Mouse (Mus musculus) midbrain, embryonic 10.5 days (tissue): ENCODE measurements around the gene Dgat2. TPM values are rescaled to one million over a fixed set of nuclear protein-coding genes. Genes with fewer than 3 reads are reported as not detected.
A peak's percentile ranks its signal among the peaks of the same experiment; 100 is the strongest.

Experiments
- DNase-seq: peaks from one replicate; pipeline ENCODE4 v3.0.0-alpha.2; 2017; ENCODE audit warnings: low spot score
- H3K27ac ChIP-seq: fragments of 300-500 bp; sonication (generic); replicated peaks from 2 replicates; pipeline ENCODE4 v1.5.1; 2016; ENCODE audit warnings: mild to moderate bottlenecking
- H3K27me3 ChIP-seq: fragments of 300-500 bp; sonication (generic); 2 replicates; pipeline ENCODE4 v1.6.1; 2016; ENCODE audit warnings: low read depth, mild to moderate bottlenecking; ENCODE audit not compliant: poor library complexity, severe bottlenecking
- H3K36me3 ChIP-seq: fragments of 300-500 bp; sonication (generic); 2 replicates; pipeline ENCODE4 v1.6.1; 2016; ENCODE audit warnings: mild to moderate bottlenecking, moderate library complexity
- H3K4me1 ChIP-seq: fragments of 300-500 bp; sonication (generic); 2 replicates; pipeline ENCODE4 v1.6.1; 2016
- H3K4me3 ChIP-seq: fragments of 300-500 bp; sonication (generic); 2 replicates; pipeline ENCODE4 v1.5.1; 2016; ENCODE audit warnings: mild to moderate bottlenecking, moderate library complexity
- H3K9me3 ChIP-seq: fragments of 300-500 bp; sonication (generic); replicated peaks from 2 replicates; pipeline ENCODE4 v1.6.1; 2016; ENCODE audit warnings: mild to moderate bottlenecking
- WGBS: fragments of 180-500 bp; shearing (Covaris S2); methylation state at CpG from one replicate; pipeline ENCODE4 v1.1.7; 2016; 5-methylcytosine and 5-hydroxymethylcytosine counted together
- polyA plus RNA-seq: library from polyadenylated mRNA; unstranded; fragments of >200 nt; fragmentation: Nextera tagmentation; extraction: Ambion mirVana; gene quantifications from 2 replicates; pipeline ENCODE4 v1.2.1, GENCODE M21; 2016

Gene Dgat2
- polyA plus RNA-seq, 1 experiment from 2014 or later: 13.6 TPM

- Histone ChIP-seq H3K27me3 (no peaks in the 10 kb centered on the region), H3K9me3 (no peaks in the 10 kb centered on the region), H3K27ac (peak overlapping the region; percentile 13; the same call in 1 of the 2 replicates), H3K36me3 (no peaks in the 10 kb centered on the region), H3K4me1 (peaks cover 15% of the 10 kb centered on the region), H3K4me3 (no peak overlapping the region)
- 89% methylated on average over 10 of the region's 10 CpGs for WGBS
- no peak for DNase-seq
Observed at GRCm38 (mm10) chr7:99214621-99215185, 32.2 kb upstream of the Dgat2 start.

GRCm38 (mm10) chr7:99213686-99214085 is 31.2 kb upstream of the Dgat2 start:
- Histone ChIP-seq H3K4me1 (peaks cover 12% of the 10 kb centered on the region), H3K4me3 (no peak overlapping the region), H3K27ac (no peak overlapping the region), H3K36me3 (no peaks in the 10 kb centered on the region), H3K9me3 (no peaks in the 10 kb centered on the region), H3K27me3 (no peaks in the 10 kb centered on the region)
- no peak for DNase-seq
- 76% methylated on average over 2 of the region's 2 CpGs for WGBS

- H3K27me3 ChIP-seq: no peaks in the 10 kb centered on the region
- 96% methylated on average over 1 of the region's 1 CpGs for WGBS
- DNase-seq: no peak
- peaks cover 12% of the 10 kb centered on the region for H3K4me1 ChIP-seq
- no peaks in the 10 kb centered on the region for H3K9me3 ChIP-seq
- no peak overlapping the region for H3K27ac ChIP-seq
- H3K36me3 ChIP-seq: no peaks in the 10 kb centered on the region
- no peak overlapping the region for H3K4me3 ChIP-seq
Observed at GRCm38 (mm10) chr7:99213056-99213455, 30.5 kb upstream of the Dgat2 start.

GRCm38 (mm10) chr7:99208704-99209103 is 26.2 kb upstream of the Dgat2 start:
- WGBS: 94% methylated on average over 4 of the region's 4 CpGs
- Histone ChIP-seq H3K9me3 (no peaks in the 10 kb centered on the region), H3K27me3 (no peaks in the 10 kb centered on the region), H3K36me3 (no peaks in the 10 kb centered on the region), H3K4me3 (no peak overlapping the region), H3K27ac (no peak overlapping the region), H3K4me1 (no peaks in the 10 kb centered on the region)
- no peak for DNase-seq

GRCm38 (mm10) chr7:99206364-99206763 is 23.8 kb upstream of the Dgat2 start:
- WGBS: 91% methylated on average over 7 of the region's 7 CpGs
- H3K27ac ChIP-seq: no peak overlapping the region
- DNase-seq: no peak
- no peaks in the 10 kb centered on the region for H3K9me3 ChIP-seq
- no peaks in the 10 kb centered on the region for H3K4me1 ChIP-seq
- no peaks in the 10 kb centered on the region for H3K27me3 ChIP-seq
- H3K4me3 ChIP-seq: no peak overlapping the region
- H3K36me3 ChIP-seq: no peaks in the 10 kb centered on the region

GRCm38 (mm10) chr7:99202163-99202562 is 19.6 kb upstream of the Dgat2 start:
- Histone ChIP-seq H3K36me3 (no peaks in the 10 kb centered on the region), H3K9me3 (no peaks in the 10 kb centered on the region), H3K27ac (no peak overlapping the region), H3K27me3 (no peaks in the 10 kb centered on the region), H3K4me1 (peaks cover 8% of the 10 kb centered on the region; the same call in 1 of the 2 replicates), H3K4me3 (no peak overlapping the region)
- 87% methylated on average over 7 of the region's 7 CpGs for WGBS
- no peak for DNase-seq

GRCm38 (mm10) chr7:99200290-99200689 is 17.8 kb upstream of the Dgat2 start:
- no peaks in the 10 kb centered on the region for H3K27me3 ChIP-seq
- no peak overlapping the region for H3K4me3 ChIP-seq
- H3K4me1 ChIP-seq: peaks cover 8% of the 10 kb centered on the region; the same call in 1 of the 2 replicates
- DNase-seq: no peak
- WGBS: 55% methylated on average over 4 of the region's 4 CpGs
- H3K27ac ChIP-seq: no peak overlapping the region
- H3K9me3 ChIP-seq: no peaks in the 10 kb centered on the region
- no peaks in the 10 kb centered on the region for H3K36me3 ChIP-seq

- Histone ChIP-seq H3K9me3 (no peaks in the 10 kb centered on the region), H3K27me3 (no peaks in the 10 kb centered on the region), H3K4me1 (peaks cover 8% of the 10 kb centered on the region; the same call in 1 of the 2 replicates), H3K36me3 (no peaks in the 10 kb centered on the region), H3K4me3 (no peak overlapping the region), H3K27ac (no peak overlapping the region)
- 88% methylated on average over 9 of the region's 9 CpGs for WGBS
- DNase-seq: no peak
Observed at GRCm38 (mm10) chr7:99199451-99200175, 17.1 kb upstream of the Dgat2 start.

- no peaks in the 10 kb centered on the region for H3K9me3 ChIP-seq
- WGBS: 84% methylated on average over 2 of the region's 2 CpGs
- no peak overlapping the region for H3K27ac ChIP-seq
- no peak overlapping the region for H3K4me3 ChIP-seq
- H3K27me3 ChIP-seq: no peaks in the 10 kb centered on the region
- peaks cover 8% of the 10 kb centered on the region; the same call in 1 of the 2 replicates for H3K4me1 ChIP-seq
- no peaks in the 10 kb centered on the region for H3K36me3 ChIP-seq
- DNase-seq: no peak
Observed at GRCm38 (mm10) chr7:99198811-99199210, 16.3 kb upstream of the Dgat2 start.

- no peak overlapping the region for H3K27ac ChIP-seq
- 62% methylated on average over 2 of the region's 2 CpGs for WGBS
- peaks cover 4% of the 10 kb centered on the region; the same call in 1 of the 2 replicates for H3K4me1 ChIP-seq
Observed at GRCm38 (mm10) chr7:99194511-99194910, 12.0 kb upstream of the Dgat2 start.

GRCm38 (mm10) chr7:99193926-99194325 is 11.4 kb upstream of the Dgat2 start:
- no peaks in the 10 kb centered on the region for H3K36me3 ChIP-seq
- DNase-seq: no peak
- no peaks in the 10 kb centered on the region for H3K27me3 ChIP-seq
- H3K27ac ChIP-seq: no peak overlapping the region
- WGBS: 94% methylated on average over 4 of the region's 4 CpGs
- peaks cover 1% of the 10 kb centered on the region; the same call in 1 of the 2 replicates for H3K4me1 ChIP-seq
- H3K9me3 ChIP-seq: no peaks in the 10 kb centered on the region
- H3K4me3 ChIP-seq: no peak overlapping the region

More at GRCm38 (mm10) chr7:99194511-99194910, 12.0 kb upstream of the Dgat2 start:
- Histone ChIP-seq H3K27me3 (no peaks in the 10 kb centered on the region), H3K36me3 (no peaks in the 10 kb centered on the region), H3K4me3 (no peak overlapping the region), H3K9me3 (no peaks in the 10 kb centered on the region)
- DNase-seq: no peak

- DNase-seq: no peak
- Histone ChIP-seq H3K27ac (no peak overlapping the region), H3K36me3 (no peaks in the 10 kb centered on the region), H3K4me3 (no peak overlapping the region), H3K4me1 (no peaks in the 10 kb centered on the region), H3K27me3 (no peaks in the 10 kb centered on the region), H3K9me3 (no peaks in the 10 kb centered on the region)
Observed at GRCm38 (mm10) chr7:99191411-99191810, 8.9 kb upstream of the Dgat2 start.

- H3K4me1 ChIP-seq: no peaks in the 10 kb centered on the region
- H3K27me3 ChIP-seq: 0 out of 2 replicates have a peak, but pooled peaks cover 5% of the 10 kb centered on the region
- no peaks in the 10 kb centered on the region for H3K36me3 ChIP-seq
- H3K27ac ChIP-seq: no peak overlapping the region
- DNase-seq: no peak
- no peaks in the 10 kb centered on the region for H3K9me3 ChIP-seq
- 79% methylated on average over 5 of the region's 5 CpGs for WGBS
- H3K4me3 ChIP-seq: no peak overlapping the region
Observed at GRCm38 (mm10) chr7:99189885-99190284, 7.4 kb upstream of the Dgat2 start.
